Mouse (Mus musculus) cortical plate, adult 2 months (tissue): ENCODE measurements around the gene Ddx43. TPM values are rescaled to one million over a fixed set of nuclear protein-coding genes. Genes with fewer than 3 reads are reported as not detected.
"Not testable (repeated sequence)": the region's sequence is repeated elsewhere in the genome, so short reads cannot be mapped to it uniquely, and the experiment has no call there.

Experiments used
- H3K27ac ChIP-seq: fragments of 200-500 bp; 2 replicates; pipeline ENCODE4 v1.5.1; 2012; ENCODE audit warnings: low read length, control low read depth, inconsistent platforms; ENCODE audit not compliant: insufficient read depth
- H3K4me1 ChIP-seq: fragments of 200-500 bp; 2 replicates; pipeline ENCODE4 v1.6.1; 2011; ENCODE audit warnings: low read length; ENCODE audit not compliant: control insufficient read depth, insufficient read depth
- H3K4me3 ChIP-seq: fragments of 200-500 bp; 2 replicates; pipeline ENCODE4 v1.5.1; 2011; ENCODE audit warnings: mild to moderate bottlenecking, low read length, control low read depth; ENCODE audit not compliant: insufficient read depth
- CTCF ChIP-seq: fragments of 200-500 bp; IDR thresholded peaks from 2 replicates; pipeline ENCODE4 v1.5.1; 2011; ENCODE audit warnings: mild to moderate bottlenecking, control low read depth, low read length; ENCODE audit not compliant: insufficient read depth; ENCODE audit errors: extremely low read depth
- POLR2A ChIP-seq: fragments of 200-500 bp; IDR thresholded peaks from 2 replicates; pipeline ENCODE4 v1.6.1; 2011; ENCODE audit warnings: mild to moderate bottlenecking, low read length, control low read depth; ENCODE audit not compliant: insufficient read depth; ENCODE audit errors: extremely low read depth
- polyA plus RNA-seq: library from polyadenylated mRNA; depleted of rRNA; stranded (reverse); fragments of >200 nt; gene quantifications from 2 replicates; pipeline ENCODE4 v1.2.3, GENCODE M21; 2012

Ddx43 gene
- polyA plus RNA-seq, 1 experiment = 0.27 TPM

GRCm38 (mm10) chr9:78359750-78360483 lies 35.7 kb upstream of the Ddx43 start:
- TF ChIP-seq POLR2A (no peak), CTCF (no peak)
- no peak overlapping the region for H3K27ac ChIP-seq
- H3K4me1 ChIP-seq = no peaks in the 10 kb centered on the region
- no peak overlapping the region for H3K4me3 ChIP-seq

DNA sequence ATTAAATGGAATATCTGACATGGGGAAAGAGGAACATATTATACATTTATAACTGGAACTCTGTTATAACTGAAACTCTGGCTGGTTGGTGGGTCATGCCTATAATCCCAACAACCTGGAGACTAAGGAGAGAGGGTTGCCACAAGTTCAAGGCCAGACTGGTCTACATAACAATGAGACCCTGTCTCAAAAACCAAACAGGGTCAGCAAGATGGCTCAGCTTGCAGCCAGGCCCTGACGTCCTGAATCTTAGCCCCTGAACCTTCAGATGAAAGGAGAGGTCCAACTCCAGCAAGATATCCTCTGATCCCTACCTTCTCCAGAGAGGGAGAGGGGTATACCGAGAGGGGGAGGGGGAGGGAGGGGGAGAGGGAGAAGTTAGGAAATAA lies 35.1 kb upstream of the Ddx43 start:
- Histone ChIP-seq H3K4me3 (no peak overlapping the region), H3K4me1 (no peaks in the 10 kb centered on the region), H3K27ac (no peak overlapping the region)
- TF ChIP-seq CTCF (no peak), POLR2A (no peak)

DNA sequence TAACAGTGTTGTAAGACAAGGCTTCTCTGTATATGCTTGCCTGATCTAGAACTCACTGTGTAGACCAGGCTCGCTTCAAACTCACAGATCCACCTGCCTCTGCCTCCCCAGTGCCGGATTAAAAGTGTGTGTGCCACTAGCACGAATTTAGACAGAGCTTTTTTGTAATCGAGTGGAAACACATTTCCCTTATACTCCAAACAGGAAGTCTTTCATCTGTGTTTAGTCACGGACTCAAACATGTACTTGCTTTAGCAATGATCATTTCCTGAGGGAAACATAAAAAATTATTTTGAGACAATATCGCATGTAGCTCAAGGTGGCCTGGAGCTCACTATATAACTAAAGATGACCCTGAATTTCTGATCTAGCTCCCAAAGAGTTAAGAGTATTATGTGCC lies 32.2 kb upstream of the Ddx43 start:
- Histone ChIP-seq H3K27ac (no peak overlapping the region), H3K4me1 (no peaks in the 10 kb centered on the region), H3K4me3 (no peak overlapping the region)
- TF ChIP-seq POLR2A (no peak), CTCF (no peak)

DNA sequence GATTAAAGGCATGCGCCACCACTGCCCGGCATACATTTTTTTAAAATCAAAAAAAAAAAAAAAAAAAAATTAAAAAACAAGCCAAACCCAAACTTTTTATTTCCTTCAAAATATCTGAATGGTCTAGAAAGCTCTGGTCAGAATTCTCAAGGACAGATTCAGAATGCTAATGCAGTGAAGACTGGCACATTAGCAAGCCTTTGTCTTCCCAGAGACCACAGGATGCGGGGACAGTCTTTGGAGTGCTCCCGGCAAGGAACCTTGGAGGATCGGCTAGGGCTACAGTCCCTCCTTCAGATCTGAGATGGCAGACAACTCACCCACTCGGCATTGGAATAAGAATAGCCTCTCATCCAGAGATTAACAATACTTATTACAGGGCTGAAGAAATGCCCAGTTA lies 30.9 kb upstream of the Ddx43 start:
- no peaks in the 10 kb centered on the region for H3K4me1 ChIP-seq
- TF ChIP-seq CTCF (no peak), POLR2A (no peak)
- no peak overlapping the region for H3K27ac ChIP-seq
- H3K4me3 ChIP-seq = no peak overlapping the region

GRCm38 (mm10) chr9:78365850-78366544 lies 29.6 kb upstream of the Ddx43 start:
- Histone ChIP-seq H3K4me1 (no peaks in the 10 kb centered on the region), H3K27ac (no peak overlapping the region), H3K4me3 (no peak overlapping the region)
- TF ChIP-seq CTCF = no peak
- no peak for TF ChIP-seq POLR2A

DNA sequence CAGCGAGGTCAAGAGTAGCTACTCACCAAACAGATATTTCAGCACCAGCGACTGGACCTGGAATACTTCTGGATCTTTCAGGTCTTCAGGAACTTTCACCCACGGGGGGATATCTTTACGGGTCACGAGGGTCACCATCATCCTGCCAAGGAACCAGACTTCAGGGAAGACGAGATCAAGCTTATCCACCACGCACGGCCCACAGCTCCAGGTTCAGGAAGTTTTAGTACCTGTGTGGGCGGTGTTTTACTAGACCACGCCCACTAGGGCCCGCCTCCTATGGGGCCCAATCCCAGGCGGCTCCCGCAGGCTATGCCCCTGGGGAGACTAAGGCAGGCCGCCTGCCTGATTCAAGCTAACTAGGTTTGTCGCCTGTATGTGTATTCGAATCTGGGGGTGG lies 27.6 kb upstream of the Ddx43 start, which contains the start of gene Dppa5a:
Gene Dppa5a (minus strand): TSS at position 219 of the 400 bp plus-strand sequence.
- H3K4me1 ChIP-seq, H3K27ac ChIP-seq, H3K4me3 ChIP-seq: not testable (repeated sequence)

- no peak overlapping the region for H3K4me3 ChIP-seq
- TF ChIP-seq CTCF = no peak
- TF ChIP-seq POLR2A = no peak
- no peak overlapping the region for H3K27ac ChIP-seq
- H3K4me1 ChIP-seq = no peaks in the 10 kb centered on the region
Observed at GRCm38 (mm10) chr9:78368671-78369293, 26.8 kb upstream of the Ddx43 start.

- Histone ChIP-seq H3K4me3 (no peak overlapping the region), H3K4me1 (no peaks in the 10 kb centered on the region), H3K27ac (no peak overlapping the region)
- no peak for TF ChIP-seq CTCF
- no peak for TF ChIP-seq POLR2A
Observed at GRCm38 (mm10) chr9:78369349-78369748, 26.2 kb upstream of the Ddx43 start.

DNA sequence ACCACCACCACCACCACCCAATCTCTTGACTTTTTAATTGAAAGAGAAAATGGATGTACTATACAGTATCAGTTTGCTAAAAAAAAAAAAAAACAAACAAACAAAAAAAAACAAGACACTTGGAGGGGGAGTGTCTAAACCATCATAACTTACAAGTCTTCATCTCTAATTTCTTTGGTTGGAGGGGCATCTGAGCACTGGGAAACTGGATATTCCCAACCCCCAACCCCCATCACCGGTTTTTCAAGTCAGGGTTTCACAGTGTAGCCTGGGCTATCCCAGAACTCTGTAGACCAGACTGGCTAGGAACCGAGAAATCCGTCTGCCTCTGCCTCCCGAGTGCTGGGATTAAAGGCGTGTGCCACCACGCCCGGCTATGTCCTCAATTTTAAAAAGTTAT lies 25.8 kb upstream of the Ddx43 start:
- H3K27ac ChIP-seq = no peak overlapping the region

DNA sequence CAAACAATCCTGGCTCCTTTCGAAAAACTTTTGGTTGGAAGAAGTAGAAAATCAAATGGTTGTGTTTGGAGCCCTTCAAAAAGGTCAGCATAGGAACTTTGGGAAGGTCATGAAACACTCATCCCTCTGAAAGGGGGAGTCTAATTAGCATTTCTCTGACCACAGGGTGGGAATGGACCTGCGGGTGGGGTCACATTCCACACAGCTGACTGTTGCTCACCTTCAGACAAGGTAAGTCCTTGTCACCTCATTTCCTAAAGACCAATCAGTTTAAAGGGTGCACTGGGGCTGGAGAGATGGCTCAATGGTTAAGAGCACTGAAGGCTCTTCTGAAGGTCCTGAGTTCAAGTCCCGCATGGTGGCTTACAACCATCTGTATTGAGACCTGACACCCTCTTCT lies 24.1 kb upstream of the Ddx43 start:
- H3K4me1 ChIP-seq = no peaks in the 10 kb centered on the region
- TF ChIP-seq CTCF = no peak
- no peak overlapping the region for H3K27ac ChIP-seq
- no peak overlapping the region for H3K4me3 ChIP-seq

More for the DNA sequence above, 25.8 kb upstream of the Ddx43 start:
- TF ChIP-seq POLR2A = no peak
- no peak for TF ChIP-seq CTCF
- Histone ChIP-seq H3K4me1 (no peaks in the 10 kb centered on the region), H3K4me3 (no peak overlapping the region)
